Mouse (Mus musculus): ENCODE measurements at regions not wholly inside any gene's neighbourhood (a gene's known extent, or its start where the extent isn't known, plus 50 kb on each side); places are given as distances from the start of the nearest gene placed in this dataset.
"Not testable (repeated sequence)": the region's sequence is repeated elsewhere in the genome, so short reads cannot be mapped to it uniquely, and the experiment has no call there.

DNA sequence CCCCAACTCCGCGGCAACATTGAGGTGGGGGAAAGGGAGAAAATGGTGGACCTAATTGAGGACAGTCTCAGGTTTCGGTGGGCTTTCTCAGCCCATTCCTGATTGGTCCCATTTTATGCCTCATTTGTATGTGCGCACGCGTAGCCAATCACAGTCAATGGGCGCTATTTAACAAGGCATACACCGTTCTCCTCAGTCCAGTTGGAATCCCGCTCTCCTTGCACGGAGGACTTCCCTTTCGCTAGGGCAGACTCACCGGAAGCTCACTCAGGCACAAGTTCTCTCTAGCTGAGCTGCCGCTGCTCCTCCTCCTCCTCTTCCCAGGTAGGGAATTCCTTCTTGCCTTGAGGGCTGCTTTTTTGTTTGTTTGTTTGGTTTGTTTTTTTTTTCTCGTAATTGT, 193.9 kb downstream of the Tpra1 start:
- TF ChIP-seq CTCF (IDR thresholded peaks at IDR 0.05; ENCODE audit: low read depth): no peak
- Histone ChIP-seq H3K27ac (ENCODE audit: low read depth, low read length) (no peak overlapping the region), H3K9me3 (ENCODE audit: control insufficient read depth) (no peaks in the 10 kb centered on the region), H3K27me3 (replicated peaks; ENCODE audit: control insufficient read depth, insufficient read depth, low read length) (no peaks in the 10 kb centered on the region), H3K9ac (ENCODE audit: low read depth, low read length) (no peak overlapping the region), H3K4me2 (replicated peaks; ENCODE audit: low read depth) (no peak overlapping the region), H3K36me3 (ENCODE audit: control insufficient read depth, insufficient read depth) (no peaks in the 10 kb centered on the region), H3K4me1 (replicated peaks; ENCODE audit: control insufficient read depth, insufficient read depth, low read length) (no peaks in the 10 kb centered on the region), H3K4me3 (ENCODE audit: low read depth, low read length) (no peak overlapping the region)
- no peak for ATAC-seq
- WGBS: 91% methylated on average over 14 of the region's 14 CpGs

DNA sequence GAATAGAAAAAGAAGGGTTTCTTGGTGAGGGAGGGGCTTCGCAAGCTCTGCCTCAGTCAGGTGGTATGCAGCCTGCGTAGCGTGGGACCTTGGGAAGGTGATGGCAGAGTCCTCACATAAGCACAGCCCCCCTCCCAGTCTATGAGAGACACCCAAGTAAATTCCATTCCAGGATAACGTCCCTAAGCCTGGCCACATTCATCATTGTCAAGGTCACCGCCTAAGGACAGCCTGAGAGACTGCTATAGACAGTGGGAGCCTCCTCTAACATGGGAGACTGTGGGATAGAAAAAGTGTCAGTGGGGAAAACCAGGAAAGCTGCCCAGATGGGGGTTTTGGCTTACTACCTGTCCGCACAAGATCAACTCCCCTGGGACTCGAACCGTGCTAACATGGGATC, 195.5 kb downstream of the Tpra1 start:
- Histone ChIP-seq H3K4me2 (replicated peaks; ENCODE audit: low read depth) (no peak overlapping the region), H3K36me3 (ENCODE audit: control insufficient read depth, insufficient read depth) (no peaks in the 10 kb centered on the region), H3K9me3 (ENCODE audit: control insufficient read depth) (no peaks in the 10 kb centered on the region), H3K4me3 (ENCODE audit: low read depth, low read length) (no peak overlapping the region), H3K27ac (ENCODE audit: low read depth, low read length) (no peak overlapping the region), H3K9ac (ENCODE audit: low read depth, low read length) (no peak overlapping the region), H3K27me3 (replicated peaks; ENCODE audit: control insufficient read depth, insufficient read depth, low read length) (no peaks in the 10 kb centered on the region), H3K4me1 (replicated peaks; ENCODE audit: control insufficient read depth, insufficient read depth, low read length) (no peaks in the 10 kb centered on the region)
- no peak for ATAC-seq
- 74% methylated on average over 8 of the region's 8 CpGs for WGBS
- no peak for TF ChIP-seq CTCF (IDR thresholded peaks at IDR 0.05; ENCODE audit: low read depth)

DNA sequence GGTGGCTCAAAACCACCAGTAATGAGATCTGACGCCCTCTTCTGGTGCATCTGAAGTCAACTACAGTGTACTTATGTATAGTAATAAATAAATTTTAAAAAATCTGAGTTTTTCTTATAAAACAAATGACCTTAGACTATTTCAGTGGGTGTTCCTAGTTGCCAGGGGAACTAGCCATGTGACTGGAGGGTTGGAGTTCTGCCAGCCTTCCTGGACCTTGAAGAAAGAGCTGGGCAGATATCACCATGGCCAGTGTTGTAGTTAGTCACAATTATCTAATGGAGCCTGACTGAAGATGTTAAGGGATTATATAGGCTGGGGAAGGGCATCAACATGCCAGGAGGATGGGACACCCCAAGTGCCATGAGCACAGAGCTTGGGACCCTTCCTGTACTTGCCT, 217.2 kb downstream of the Tpra1 start:
- no peak for ATAC-seq
- Histone ChIP-seq H3K9me3 (ENCODE audit: control insufficient read depth) (no peaks in the 10 kb centered on the region), H3K4me1 (replicated peaks; ENCODE audit: control insufficient read depth, insufficient read depth, low read length) (no peaks in the 10 kb centered on the region), H3K9ac (ENCODE audit: low read depth, low read length) (no peak overlapping the region), H3K4me3 (ENCODE audit: low read depth, low read length) (no peak overlapping the region), H3K4me2 (replicated peaks; ENCODE audit: low read depth) (no peak overlapping the region), H3K27me3 (replicated peaks; ENCODE audit: control insufficient read depth, insufficient read depth, low read length) (no peaks in the 10 kb centered on the region), H3K27ac (ENCODE audit: low read depth, low read length) (no peak overlapping the region), H3K36me3 (ENCODE audit: control insufficient read depth, insufficient read depth) (no peaks in the 10 kb centered on the region)
- TF ChIP-seq CTCF (IDR thresholded peaks at IDR 0.05; ENCODE audit: low read depth): no peak
- WGBS: 72% methylated on average over 1 of the region's 1 CpGs

DNA sequence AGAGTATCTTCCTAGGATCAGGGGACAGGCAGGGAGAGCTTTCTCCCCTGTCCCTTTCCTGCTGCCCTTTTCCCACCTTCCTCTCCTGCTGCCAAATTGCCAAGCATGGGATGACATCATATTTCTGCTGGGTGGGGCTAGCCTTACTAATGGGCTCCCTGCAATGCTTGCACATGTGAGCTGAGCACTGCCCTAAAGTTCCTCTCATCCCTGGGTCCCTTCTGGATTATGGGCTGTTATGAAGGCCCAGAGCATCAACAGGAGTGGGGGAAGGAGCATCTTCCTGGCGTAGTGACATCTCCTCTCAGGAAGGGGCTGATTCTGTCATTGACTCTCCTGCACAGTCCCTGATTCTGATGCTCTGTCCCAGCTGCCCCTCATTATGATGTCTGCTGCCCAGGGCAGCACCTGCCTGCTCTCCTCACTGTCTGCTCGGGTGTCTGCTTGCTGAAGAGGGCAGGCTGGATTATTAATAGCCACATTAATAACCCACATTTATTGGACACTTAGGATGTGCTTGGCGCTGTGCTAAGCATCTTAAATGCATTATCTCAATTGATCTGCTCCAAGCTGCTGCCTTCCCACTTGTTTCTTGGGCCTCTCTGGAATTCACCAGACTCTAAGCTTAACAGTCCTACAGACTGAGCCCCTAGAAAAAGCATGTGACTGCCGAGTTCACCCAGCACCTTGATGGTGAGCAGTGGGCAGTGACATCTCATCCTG, 219.1 kb downstream of the Tpra1 start:
- no peak for ATAC-seq
- Histone ChIP-seq H3K9me3 (ENCODE audit: control insufficient read depth) (no peaks in the 10 kb centered on the region), H3K27me3 (replicated peaks; ENCODE audit: control insufficient read depth, insufficient read depth, low read length) (no peaks in the 10 kb centered on the region), H3K36me3 (ENCODE audit: control insufficient read depth, insufficient read depth) (no peaks in the 10 kb centered on the region), H3K9ac (ENCODE audit: low read depth, low read length) (no peak overlapping the region), H3K4me2 (replicated peaks; ENCODE audit: low read depth) (no peak overlapping the region), H3K4me3 (ENCODE audit: low read depth, low read length) (no peak overlapping the region), H3K27ac (ENCODE audit: low read depth, low read length) (no peak overlapping the region), H3K4me1 (replicated peaks; ENCODE audit: control insufficient read depth, insufficient read depth, low read length) (no peaks in the 10 kb centered on the region)
- no peak for TF ChIP-seq CTCF (IDR thresholded peaks at IDR 0.05; ENCODE audit: low read depth)
- WGBS: 64% methylated on average over 4 of the region's 4 CpGs

DNA sequence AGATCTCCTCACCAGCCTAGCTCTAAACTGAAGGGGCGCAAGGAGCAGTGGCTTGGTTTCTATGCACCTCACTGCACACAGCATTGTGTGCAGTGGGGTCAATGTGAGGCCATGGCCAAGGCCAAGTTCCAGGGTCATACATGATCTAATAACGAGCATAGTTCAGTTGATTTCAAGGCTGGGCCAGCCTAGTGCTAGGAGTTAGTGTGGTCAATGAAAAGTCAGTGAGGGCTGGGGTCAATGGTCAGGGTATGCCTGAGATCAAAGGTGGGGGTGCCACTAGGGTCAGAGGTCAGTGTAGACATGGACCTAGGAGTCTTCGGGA, 219.7 kb downstream of the Tpra1 start:
- Histone ChIP-seq H3K9me3 (ENCODE audit: control insufficient read depth) (no peaks in the 10 kb centered on the region), H3K9ac (ENCODE audit: low read depth, low read length) (no peak overlapping the region), H3K36me3 (ENCODE audit: control insufficient read depth, insufficient read depth) (no peaks in the 10 kb centered on the region), H3K4me1 (replicated peaks; ENCODE audit: control insufficient read depth, insufficient read depth, low read length) (no peaks in the 10 kb centered on the region), H3K4me2 (replicated peaks; ENCODE audit: low read depth) (no peak overlapping the region), H3K27me3 (replicated peaks; ENCODE audit: control insufficient read depth, insufficient read depth, low read length) (no peaks in the 10 kb centered on the region), H3K4me3 (ENCODE audit: low read depth, low read length) (no peak overlapping the region), H3K27ac (ENCODE audit: low read depth, low read length) (no peak overlapping the region)
- 73% methylated on average over 3 of the region's 3 CpGs for WGBS
- no peak for TF ChIP-seq CTCF (IDR thresholded peaks at IDR 0.05; ENCODE audit: low read depth)
- ATAC-seq: no peak

DNA sequence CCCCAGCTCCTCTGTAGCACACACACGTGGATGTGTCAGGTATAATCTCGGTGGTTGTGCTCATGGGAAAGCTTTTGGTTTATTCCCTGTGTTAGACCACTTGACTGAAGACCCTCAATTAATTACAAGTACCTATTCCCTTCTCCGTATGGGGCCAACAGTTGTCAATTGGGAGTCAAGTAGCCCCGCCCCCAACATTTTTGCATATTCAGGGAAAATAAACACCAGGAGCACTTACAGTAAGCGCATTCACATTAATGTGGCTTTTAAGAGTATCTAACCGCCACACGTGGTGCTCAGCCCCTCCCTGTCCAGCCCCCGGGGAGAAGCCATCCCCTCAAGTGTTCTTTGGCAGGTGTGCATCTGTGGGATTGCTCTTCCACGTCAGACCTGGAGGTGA, 223.9 kb downstream of the Tpra1 start:
- Histone ChIP-seq H3K27ac (ENCODE audit: low read depth, low read length) (no peak overlapping the region), H3K4me1 (replicated peaks; ENCODE audit: control insufficient read depth, insufficient read depth, low read length) (no peaks in the 10 kb centered on the region), H3K4me3 (ENCODE audit: low read depth, low read length) (no peak overlapping the region), H3K36me3 (ENCODE audit: control insufficient read depth, insufficient read depth) (no peaks in the 10 kb centered on the region), H3K9ac (ENCODE audit: low read depth, low read length) (no peak overlapping the region), H3K9me3 (ENCODE audit: control insufficient read depth) (no peaks in the 10 kb centered on the region), H3K27me3 (replicated peaks; ENCODE audit: control insufficient read depth, insufficient read depth, low read length) (no peaks in the 10 kb centered on the region), H3K4me2 (replicated peaks; ENCODE audit: low read depth) (no peak overlapping the region)
- TF ChIP-seq CTCF (IDR thresholded peaks at IDR 0.05; ENCODE audit: low read depth): no peak
- ATAC-seq: no peak
- 47% methylated on average over 9 of the region's 9 CpGs for WGBS

DNA sequence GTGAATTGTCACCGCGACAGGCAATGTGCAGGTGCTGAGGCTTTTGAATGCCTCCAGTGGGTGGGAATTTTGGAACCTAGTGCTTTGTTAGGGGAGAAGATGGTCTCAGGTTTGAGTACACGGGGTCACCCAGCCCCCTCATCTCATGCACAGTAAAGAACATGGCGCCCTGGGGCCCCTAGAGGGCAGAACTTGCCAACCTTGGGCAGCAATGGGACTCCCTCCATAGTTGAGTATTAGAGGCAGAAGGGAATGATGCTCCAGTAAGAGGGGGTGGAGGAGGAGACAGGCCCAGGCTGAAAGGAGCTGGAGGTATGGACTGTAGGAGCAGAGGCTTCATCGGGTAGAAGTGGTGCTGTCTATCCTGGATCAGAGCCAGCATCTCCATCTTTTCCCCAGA, 226.1 kb downstream of the Tpra1 start:
- not testable (repeated sequence) for H3K27me3 ChIP-seq (replicated peaks; ENCODE audit: control insufficient read depth, insufficient read depth, low read length); ATAC-seq; H3K4me2 ChIP-seq (replicated peaks; ENCODE audit: low read depth); H3K4me1 ChIP-seq (replicated peaks; ENCODE audit: control insufficient read depth, insufficient read depth, low read length); H3K4me3 ChIP-seq (ENCODE audit: low read depth, low read length); H3K9me3 ChIP-seq (ENCODE audit: control insufficient read depth); H3K27ac ChIP-seq (ENCODE audit: low read depth, low read length); H3K36me3 ChIP-seq (ENCODE audit: control insufficient read depth, insufficient read depth); H3K9ac ChIP-seq (ENCODE audit: low read depth, low read length)
- TF ChIP-seq CTCF (IDR thresholded peaks at IDR 0.05; ENCODE audit: low read depth): peak; percentile 30
- WGBS: 55% methylated on average over 5 of the region's 5 CpGs
